Mouse (Mus musculus): ENCODE results near the gene Phtf2. TPM values are rescaled to one million over a fixed set of nuclear protein-coding genes. Genes with fewer than 3 reads are reported as not detected.

Gene Phtf2
- polyA plus RNA-seq, 1 experiment from 2014 or later = 38.9 TPM

GRCm38 (mm10) chr5:20858404-20858803 is 23.5 kb downstream of the Phtf2 start:
- H3K9me3 ChIP-seq (replicated peaks; ENCODE audit: control insufficient read depth, low read length) = no peaks in the 10 kb centered on the region; the same call in 1 of the 2 replicates
- no peak overlapping the region for H3K4me2 ChIP-seq
- 91% methylated on average over 2 of the region's 2 CpGs for WGBS (ENCODE audit: insufficient replicate concordance)
- no peaks in the 10 kb centered on the region for H3K36me3 ChIP-seq (ENCODE audit: control insufficient read depth, insufficient read depth, low read length)
- no peaks in the 10 kb centered on the region for H3K27me3 ChIP-seq (ENCODE audit: control insufficient read depth, insufficient read depth, low read length)
- H3K27ac ChIP-seq (ENCODE audit: low read depth, low read length) = no peak overlapping the region
- H3K4me1 ChIP-seq (ENCODE audit: control insufficient read depth, insufficient read depth, low read length) = no peaks in the 10 kb centered on the region
- ATAC-seq (replicated peaks; ENCODE audit: insufficient number of reproducible peaks, low FRiP score, low TSS enrichment) = no peak
- H3K9ac ChIP-seq (ENCODE audit: low read depth, low read length) = no peak overlapping the region
- H3K4me3 ChIP-seq (ENCODE audit: low read depth, low read length) = no peak overlapping the region

DNA sequence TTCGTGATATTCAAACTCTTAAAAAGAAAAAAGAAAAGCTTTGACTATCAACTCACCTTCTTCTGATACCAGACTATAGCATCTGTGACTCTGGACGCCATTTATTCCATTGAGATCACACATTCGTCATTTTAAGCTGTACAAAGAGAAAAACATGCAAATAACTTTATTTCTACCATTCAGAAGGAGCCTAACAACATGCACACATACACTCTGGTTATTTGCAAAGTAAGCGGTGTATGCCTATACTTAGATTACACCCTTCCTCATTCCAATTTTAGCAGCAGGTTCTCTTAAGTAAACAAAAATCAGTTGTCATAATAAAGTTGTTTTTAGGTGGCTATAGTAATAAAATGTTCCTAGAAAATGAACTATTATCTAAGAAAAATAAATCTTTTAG is 26.9 kb downstream of the Phtf2 start:
- no peaks in the 10 kb centered on the region for H3K27me3 ChIP-seq (ENCODE audit: control insufficient read depth, insufficient read depth, low read length)
- H3K9ac ChIP-seq (ENCODE audit: low read depth, low read length) = no peak overlapping the region
- H3K9me3 ChIP-seq (replicated peaks; ENCODE audit: control insufficient read depth, low read length) = no peaks in the 10 kb centered on the region; the same call in 1 of the 2 replicates
- 84% methylated on average over 4 of the region's 4 CpGs for WGBS (ENCODE audit: insufficient replicate concordance)
- no peaks in the 10 kb centered on the region for H3K36me3 ChIP-seq (ENCODE audit: control insufficient read depth, insufficient read depth, low read length)
- ATAC-seq (replicated peaks; ENCODE audit: insufficient number of reproducible peaks, low FRiP score, low TSS enrichment) = no peak
- no peaks in the 10 kb centered on the region for H3K4me1 ChIP-seq (ENCODE audit: control insufficient read depth, insufficient read depth, low read length)
- no peak overlapping the region for H3K4me3 ChIP-seq (ENCODE audit: low read depth, low read length)
- no peak overlapping the region for H3K27ac ChIP-seq (ENCODE audit: low read depth, low read length)
- no peak overlapping the region for H3K4me2 ChIP-seq

GRCm38 (mm10) chr5:20847010-20847409 is 34.9 kb downstream of the Phtf2 start:
- Histone ChIP-seq H3K36me3 (ENCODE audit: control insufficient read depth, insufficient read depth, low read length) (no peaks in the 10 kb centered on the region), H3K27me3 (ENCODE audit: control insufficient read depth, insufficient read depth, low read length) (no peaks in the 10 kb centered on the region), H3K4me2 (no peak overlapping the region), H3K4me1 (ENCODE audit: control insufficient read depth, insufficient read depth, low read length) (no peaks in the 10 kb centered on the region), H3K9ac (ENCODE audit: low read depth, low read length) (no peak overlapping the region), H3K4me3 (ENCODE audit: low read depth, low read length) (no peak overlapping the region), H3K9me3 (replicated peaks; ENCODE audit: control insufficient read depth, low read length) (no peaks in the 10 kb centered on the region), H3K27ac (ENCODE audit: low read depth, low read length) (no peak overlapping the region)
- 98% methylated on average over 2 of the region's 2 CpGs for WGBS (ENCODE audit: insufficient replicate concordance)
- no peak for ATAC-seq (replicated peaks; ENCODE audit: insufficient number of reproducible peaks, low FRiP score, low TSS enrichment)

DNA sequence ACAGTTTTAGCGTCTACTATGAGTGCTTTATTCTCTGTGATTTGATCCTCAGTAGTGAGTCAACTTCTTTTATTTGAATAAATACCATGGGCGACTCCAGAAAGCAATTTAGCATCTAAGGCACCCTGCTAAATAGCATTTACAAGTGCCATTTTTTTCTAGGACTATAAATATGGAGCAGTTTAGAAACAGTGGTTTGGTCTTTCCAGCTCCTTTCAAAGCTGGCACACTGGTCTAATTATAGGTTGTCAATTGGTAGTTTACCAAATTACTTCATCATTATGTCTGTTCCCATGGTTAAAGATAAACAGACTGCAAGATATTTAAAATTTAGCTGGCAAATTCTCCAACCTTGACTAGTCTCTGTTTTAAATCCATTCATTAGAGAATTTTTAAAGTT is 38.1 kb downstream of the Phtf2 start:
- no peak for ATAC-seq (replicated peaks; ENCODE audit: insufficient number of reproducible peaks, low FRiP score, low TSS enrichment)
- no peak overlapping the region for H3K27ac ChIP-seq (ENCODE audit: low read depth, low read length)
- no peaks in the 10 kb centered on the region for H3K27me3 ChIP-seq (ENCODE audit: control insufficient read depth, insufficient read depth, low read length)
- H3K4me1 ChIP-seq (ENCODE audit: control insufficient read depth, insufficient read depth, low read length) = no peaks in the 10 kb centered on the region
- H3K36me3 ChIP-seq (ENCODE audit: control insufficient read depth, insufficient read depth, low read length) = no peaks in the 10 kb centered on the region
- H3K4me3 ChIP-seq (ENCODE audit: low read depth, low read length) = no peak overlapping the region
- H3K4me2 ChIP-seq = no peak overlapping the region
- WGBS (ENCODE audit: insufficient replicate concordance) = 80% methylated on average over 2 of the region's 2 CpGs
- no peak overlapping the region for H3K9ac ChIP-seq (ENCODE audit: low read depth, low read length)
- no peaks in the 10 kb centered on the region for H3K9me3 ChIP-seq (replicated peaks; ENCODE audit: control insufficient read depth, low read length)

DNA sequence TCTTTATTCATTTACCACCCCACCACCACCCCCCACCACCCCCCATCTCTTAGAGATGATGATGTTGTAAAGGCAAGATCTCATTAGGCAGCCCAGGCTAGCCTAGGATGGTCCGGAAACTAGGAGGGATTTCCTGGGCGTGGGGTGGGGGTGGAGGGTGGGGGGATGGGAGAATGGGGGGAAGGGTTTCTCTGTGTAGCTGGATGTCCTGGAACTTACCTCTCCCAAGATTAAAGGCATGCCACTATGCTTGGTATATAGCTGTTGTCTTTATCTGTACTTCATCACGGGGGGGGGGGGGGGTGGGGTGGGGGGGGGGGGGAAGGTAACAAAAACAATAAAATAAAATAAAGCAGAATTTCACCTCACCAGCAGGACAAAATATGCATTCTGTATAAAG is 38.5 kb downstream of the Phtf2 start:
- Histone ChIP-seq H3K9ac (ENCODE audit: low read depth, low read length) (no peak overlapping the region), H3K4me2 (no peak overlapping the region), H3K27me3 (ENCODE audit: control insufficient read depth, insufficient read depth, low read length) (no peaks in the 10 kb centered on the region), H3K9me3 (replicated peaks; ENCODE audit: control insufficient read depth, low read length) (no peaks in the 10 kb centered on the region), H3K36me3 (ENCODE audit: control insufficient read depth, insufficient read depth, low read length) (no peaks in the 10 kb centered on the region), H3K27ac (ENCODE audit: low read depth, low read length) (no peak overlapping the region), H3K4me1 (ENCODE audit: control insufficient read depth, insufficient read depth, low read length) (no peaks in the 10 kb centered on the region), H3K4me3 (ENCODE audit: low read depth, low read length) (no peak overlapping the region)
- no peak for ATAC-seq (replicated peaks; ENCODE audit: insufficient number of reproducible peaks, low FRiP score, low TSS enrichment)
- 68% methylated on average over 2 of the region's 3 CpGs for WGBS (ENCODE audit: insufficient replicate concordance)

DNA sequence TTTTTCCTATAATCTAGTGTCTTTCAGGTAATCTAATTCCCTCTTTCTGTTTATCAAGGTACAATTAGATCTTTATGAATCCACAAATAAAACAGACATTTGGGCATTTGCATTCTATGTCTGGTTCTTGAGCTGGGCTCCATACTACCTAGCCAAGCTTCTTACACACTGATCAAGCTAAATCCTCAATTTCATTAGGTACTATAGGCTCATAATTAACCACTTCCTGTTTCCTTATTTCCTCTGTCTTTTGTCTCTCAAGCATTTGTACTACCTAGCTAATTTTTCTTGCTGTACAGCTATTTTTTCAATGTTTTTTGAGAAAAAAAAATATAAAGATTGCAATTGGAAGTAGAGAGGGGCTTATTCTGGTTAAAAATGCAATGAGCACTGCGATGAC is 44.8 kb downstream of the Phtf2 start:
- H3K9me3 ChIP-seq (replicated peaks; ENCODE audit: control insufficient read depth, low read length) = no peaks in the 10 kb centered on the region
- H3K9ac ChIP-seq (ENCODE audit: low read depth, low read length) = no peak overlapping the region
- no peaks in the 10 kb centered on the region for H3K27me3 ChIP-seq (ENCODE audit: control insufficient read depth, insufficient read depth, low read length)
- no peak overlapping the region for H3K4me2 ChIP-seq
- H3K27ac ChIP-seq (ENCODE audit: low read depth, low read length) = no peak overlapping the region
- no peak overlapping the region for H3K4me3 ChIP-seq (ENCODE audit: low read depth, low read length)
- WGBS (ENCODE audit: insufficient replicate concordance) = 100% methylated on average over 1 of the region's 1 CpGs
- no peaks in the 10 kb centered on the region for H3K4me1 ChIP-seq (ENCODE audit: control insufficient read depth, insufficient read depth, low read length)
- no peak for ATAC-seq (replicated peaks; ENCODE audit: insufficient number of reproducible peaks, low FRiP score, low TSS enrichment)
- H3K36me3 ChIP-seq (ENCODE audit: control insufficient read depth, insufficient read depth, low read length) = peaks cover 2% of the 10 kb centered on the region; the same call in 1 of the 2 replicates

DNA sequence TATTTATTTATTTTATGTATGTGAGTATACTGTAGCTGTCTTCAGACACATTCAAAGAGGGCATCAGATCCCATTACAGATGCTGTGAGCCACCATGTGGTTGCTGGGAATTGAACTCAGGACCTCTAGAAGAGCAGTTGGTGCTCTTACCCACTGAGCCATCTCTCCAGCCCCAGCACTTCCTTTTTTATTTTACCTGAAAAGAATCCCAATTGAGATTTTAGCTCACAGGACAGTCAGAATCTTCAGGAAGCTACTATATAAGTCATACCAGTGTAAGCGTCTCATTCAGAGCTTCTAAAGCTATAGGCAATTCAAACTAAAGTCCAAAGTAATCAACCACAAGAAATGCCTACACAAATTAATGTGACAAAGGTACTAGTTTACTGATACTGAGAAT is 47.5 kb downstream of the Phtf2 start:
- no peak for ATAC-seq (replicated peaks; ENCODE audit: insufficient number of reproducible peaks, low FRiP score, low TSS enrichment)

DNA sequence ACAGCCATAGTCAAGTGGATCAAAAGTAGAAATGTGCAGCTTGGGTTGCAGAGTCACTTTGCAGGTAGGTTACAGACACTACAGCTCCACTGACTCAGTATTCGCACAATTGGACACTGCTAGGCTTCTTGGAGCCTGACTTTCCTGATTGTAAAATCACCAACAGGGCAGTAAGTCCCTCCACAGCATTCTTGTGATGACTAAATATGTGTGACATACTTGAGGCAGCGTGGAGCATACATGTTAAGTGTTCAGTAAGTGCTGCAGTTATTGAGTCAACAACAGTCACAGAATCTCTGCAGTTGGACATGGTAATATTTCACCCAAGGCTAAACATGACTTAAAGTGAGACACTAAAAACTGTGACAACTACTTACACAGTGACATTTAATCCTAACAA is 50.5 kb downstream of the Phtf2 start:
- Histone ChIP-seq H3K9ac (ENCODE audit: low read depth, low read length) (no peak overlapping the region), H3K4me2 (no peak overlapping the region), H3K36me3 (ENCODE audit: control insufficient read depth, insufficient read depth, low read length) (no peaks in the 10 kb centered on the region), H3K4me1 (ENCODE audit: control insufficient read depth, insufficient read depth, low read length) (peaks cover 11% of the 10 kb centered on the region; the same call in 1 of the 2 replicates), H3K9me3 (replicated peaks; ENCODE audit: control insufficient read depth, low read length) (no peaks in the 10 kb centered on the region), H3K27me3 (ENCODE audit: control insufficient read depth, insufficient read depth, low read length) (no peaks in the 10 kb centered on the region), H3K27ac (ENCODE audit: low read depth, low read length) (no peak overlapping the region), H3K4me3 (ENCODE audit: low read depth, low read length) (no peak overlapping the region)
- no peak for ATAC-seq (replicated peaks; ENCODE audit: insufficient number of reproducible peaks, low FRiP score, low TSS enrichment)
- 71% methylated on average over 2 of the region's 2 CpGs for WGBS (ENCODE audit: insufficient replicate concordance)

More for the DNA sequence above, 47.5 kb downstream of the Phtf2 start:
- Histone ChIP-seq H3K4me1 (ENCODE audit: control insufficient read depth, insufficient read depth, low read length) (peaks cover 11% of the 10 kb centered on the region; the same call in 1 of the 2 replicates), H3K9me3 (replicated peaks; ENCODE audit: control insufficient read depth, low read length) (no peaks in the 10 kb centered on the region), H3K27ac (ENCODE audit: low read depth, low read length) (no peak overlapping the region), H3K4me2 (no peak overlapping the region), H3K9ac (ENCODE audit: low read depth, low read length) (no peak overlapping the region), H3K36me3 (ENCODE audit: control insufficient read depth, insufficient read depth, low read length) (peaks cover 2% of the 10 kb centered on the region; the same call in 1 of the 2 replicates), H3K27me3 (ENCODE audit: control insufficient read depth, insufficient read depth, low read length) (no peaks in the 10 kb centered on the region), H3K4me3 (ENCODE audit: low read depth, low read length) (no peak overlapping the region)
- 88% methylated on average over 1 of the region's 1 CpGs for WGBS (ENCODE audit: insufficient replicate concordance)

- no peak overlapping the region for H3K4me2 ChIP-seq
- no peak overlapping the region for H3K27ac ChIP-seq (ENCODE audit: low read depth, low read length)
- no peak for ATAC-seq (replicated peaks; ENCODE audit: insufficient number of reproducible peaks, low FRiP score, low TSS enrichment)
- peaks cover 11% of the 10 kb centered on the region; the same call in 1 of the 2 replicates for H3K4me1 ChIP-seq (ENCODE audit: control insufficient read depth, insufficient read depth, low read length)
- 57% methylated on average over 1 of the region's 1 CpGs for WGBS (ENCODE audit: insufficient replicate concordance)
- H3K4me3 ChIP-seq (ENCODE audit: low read depth, low read length) = no peak overlapping the region
- no peaks in the 10 kb centered on the region for H3K27me3 ChIP-seq (ENCODE audit: control insufficient read depth, insufficient read depth, low read length)
- H3K9me3 ChIP-seq (replicated peaks; ENCODE audit: control insufficient read depth, low read length) = no peaks in the 10 kb centered on the region
- H3K9ac ChIP-seq (ENCODE audit: low read depth, low read length) = no peak overlapping the region
- no peaks in the 10 kb centered on the region for H3K36me3 ChIP-seq (ENCODE audit: control insufficient read depth, insufficient read depth, low read length)
Measured at GRCm38 (mm10) chr5:20830717-20831116, 51.2 kb downstream of the Phtf2 start.

Data from heart, embryonic 11.5 days (tissue).